ENCODE assay signal across 8 mouse cellular contexts in genomic region chr2:18998054-18998478, GRCm38 (mm10). TPM values are rescaled to one million over a fixed set of nuclear protein-coding genes. Genes with fewer than 3 reads are reported as not detected.
DNase-seq lines count a peak whose midpoint lies in the region; ATAC-seq and TF ChIP-seq lines count a peak whose summit lies in the region.

TSS of gene Pip4k2a (minus strand) at chr2:18998126.
TSS of gene 4930426L09Rik (plus strand) at chr2:18998343.

- WGBS in hindbrain, embryonic 10.5 days = under 1% methylated on average over 66 of the region's 66 CpGs
- 0% methylated on average over 42 of the region's 66 CpGs for WGBS in lung, embryonic 16.5 days
- WGBS in thymus, adult 2 months = 2% methylated on average over 66 of the region's 66 CpGs

- no peaks in the 10 kb centered on the region for H3K9me3 ChIP-seq in hindbrain, embryonic 10.5 days
- no peaks in the 10 kb centered on the region for H3K9me3 ChIP-seq in lung, embryonic 16.5 days (ENCODE audit: control insufficient read depth, low read length)

- peak; percentile 93 for ATAC-seq in frontal cortex, adult (ENCODE audit: low TSS enrichment)
- ATAC-seq in lung, embryonic 16.5 days (ENCODE audit: low read depth) = peak; percentile 98

- H3K4me1 ChIP-seq in hindbrain, embryonic 10.5 days (replicated peaks) = peaks cover 30% of the 10 kb centered on the region
- H3K4me1 ChIP-seq in lung, embryonic 16.5 days (replicated peaks; ENCODE audit: control insufficient read depth, insufficient read depth, low read length) = peaks cover 14% of the 10 kb centered on the region
- peaks cover 18% of the 10 kb centered on the region for H3K4me1 ChIP-seq in thymus, adult 2 months (replicated peaks; ENCODE audit: control insufficient read depth, insufficient read depth, low read length)

- DNase-seq in Muller cell, postnatal 12 days (ENCODE audit: inconsistent ontology term) = peak; percentile 95
- DNase-seq in cerebellum, adult 9-10 months = peak; percentile 88
- peak; percentile 89 for DNase-seq in hindbrain, embryonic 10.5 days (ENCODE audit: low spot score)
- DNase-seq in layer of hippocampus, adult 9-11 months = peak; percentile 94
- DNase-seq in ovary, adult 18-20 months (ENCODE audit: low spot score) = peak; percentile 89
- DNase-seq in thymus, adult 2 months = peak; percentile 97

- peak within 1 kb of the TSS; percentile 84 for H3K4me3 ChIP-seq in hindbrain, embryonic 10.5 days
- H3K4me3 ChIP-seq in lung, embryonic 16.5 days (ENCODE audit: low read length) = peak within 1 kb of the TSS; percentile 76
- peak within 1 kb of the TSS; percentile 85 for H3K4me3 ChIP-seq in thymus, adult 2 months (ENCODE audit: control insufficient read depth, insufficient read depth, low read length)

- TF ChIP-seq CTCF in thymus, adult 2 months (IDR thresholded peaks at IDR 0.05; ENCODE audit: borderline replicate concordance, control insufficient read depth, extremely low read depth, insufficient read depth, low read length, poor library complexity) = peak; percentile 57; the same call in 1 of the 2 replicates

- peak within 1 kb of the TSS; percentile 72 for H3K4me2 ChIP-seq in lung, embryonic 16.5 days (ENCODE audit: low read depth, low read length)

- no peaks in the 10 kb centered on the region for H3K36me3 ChIP-seq in hindbrain, embryonic 10.5 days
- no peaks in the 10 kb centered on the region for H3K36me3 ChIP-seq in lung, embryonic 16.5 days (ENCODE audit: control insufficient read depth, insufficient read depth, low read length)
- no peaks in the 10 kb centered on the region for H3K36me3 ChIP-seq in thymus, adult 2 months (ENCODE audit: control insufficient read depth, insufficient read depth, low read length)

- H3K27ac ChIP-seq in hindbrain, embryonic 10.5 days = peak within 1 kb of the TSS; percentile 92
- H3K27ac ChIP-seq in lung, embryonic 16.5 days (ENCODE audit: low read length) = peak within 1 kb of the TSS; percentile 70
- peak within 1 kb of the TSS; percentile 86 for H3K27ac ChIP-seq in thymus, adult 2 months (ENCODE audit: control insufficient read depth, insufficient read depth, low read length)

- H3K9ac ChIP-seq in lung, embryonic 16.5 days (ENCODE audit: low read length) = peak within 1 kb of the TSS; percentile 78

- H3K27me3 ChIP-seq in hindbrain, embryonic 10.5 days (ENCODE audit: insufficient read depth, poor library complexity, severe bottlenecking) = no peaks in the 10 kb centered on the region
- no peaks in the 10 kb centered on the region; the same call in 1 of the 2 replicates for H3K27me3 ChIP-seq in lung, embryonic 16.5 days (ENCODE audit: control insufficient read depth, insufficient read depth, low read depth, low read length)
- no peaks in the 10 kb centered on the region for H3K27me3 ChIP-seq in thymus, adult 2 months (ENCODE audit: control insufficient read depth, insufficient read depth, low read length)

- TF ChIP-seq POLR2A in thymus, adult 2 months (IDR thresholded peaks at IDR 0.05; ENCODE audit: control insufficient read depth, extremely low read depth, insufficient read depth, low read length, poor library complexity) = peak; percentile 98

RNA-seq across cellular contexts. Expression of gene Pip4k2a, which starts in this region (rescaled TPM):
- polyA plus RNA-seq in hindbrain, embryonic 10.5 days (2016; fragmentation: Nextera tagmentation; extraction: Ambion mirVana) = 7.7 and 9.0 TPM in 2 replicates
- polyA plus RNA-seq in lung, embryonic 16.5 days (2015; fragmentation: Nextera tagmentation; extraction: Ambion mirVana) = 6.7 and 7.4 TPM in 2 replicates
- 55.0 and 61.2 TPM in 2 replicates for polyA plus RNA-seq in thymus, adult 2 months (2012; rRNA removed)

RNA-seq across cellular contexts. Expression of gene 4930426L09Rik, which starts in this region (rescaled TPM):
- polyA plus RNA-seq in hindbrain, embryonic 10.5 days (2016; fragmentation: Nextera tagmentation; extraction: Ambion mirVana) = 0.17 and 0.55 TPM in 2 replicates
- 0.24 TPM in 1 of 2 replicates, not detected in the other for polyA plus RNA-seq in lung, embryonic 16.5 days (2015; fragmentation: Nextera tagmentation; extraction: Ambion mirVana)
- 2.0 and 2.8 TPM in 2 replicates for polyA plus RNA-seq in thymus, adult 2 months (2012; rRNA removed)

Comparison
In these comparisons a context has a peak if more than half of its experiments do, and no peak if none do; other contexts are left out.
1. Peak in every context shown above with its lines: DNase-seq, ATAC-seq, H3K4me3 ChIP-seq and H3K27ac ChIP-seq.